Mouse (Mus musculus) CD8-positive naive resting alpha-beta T cell, adult 2 months (primary cell): ENCODE results near the gene Itpk1.
"Not testable (repeated sequence)": the region's sequence is repeated elsewhere in the genome, so short reads cannot be mapped to it uniquely, and the experiment has no call there.

Experiments used
- DNase-seq, 2 experiments: peaks; one replicate each; pipeline ENCODE4 v3.0.0; 2022; ENCODE audit warnings: low read depth in 2 of 2, low spot score in 2 of 2

Gene Itpk1

DNA sequence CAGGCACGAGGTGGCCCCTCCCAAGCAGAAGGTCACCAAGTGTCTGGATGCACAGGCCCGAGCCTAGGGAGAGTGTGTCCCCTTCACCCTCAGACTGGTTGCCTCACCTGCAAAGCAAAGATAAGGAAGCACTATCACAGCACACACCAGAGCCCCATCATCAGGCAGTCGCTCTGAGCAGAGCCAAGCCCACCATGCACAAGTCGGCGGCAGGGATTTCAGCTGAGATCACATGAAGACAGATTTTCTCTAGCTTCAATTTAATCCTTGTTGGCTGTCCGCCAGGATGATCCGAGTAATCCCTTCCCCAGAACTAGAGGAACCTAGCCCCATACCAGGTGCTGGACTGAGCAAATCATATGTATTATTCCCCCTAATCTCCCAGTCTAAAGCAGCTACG is 73.0 kb downstream of the Itpk1 start:
- DNase-seq: no peak

DNA sequence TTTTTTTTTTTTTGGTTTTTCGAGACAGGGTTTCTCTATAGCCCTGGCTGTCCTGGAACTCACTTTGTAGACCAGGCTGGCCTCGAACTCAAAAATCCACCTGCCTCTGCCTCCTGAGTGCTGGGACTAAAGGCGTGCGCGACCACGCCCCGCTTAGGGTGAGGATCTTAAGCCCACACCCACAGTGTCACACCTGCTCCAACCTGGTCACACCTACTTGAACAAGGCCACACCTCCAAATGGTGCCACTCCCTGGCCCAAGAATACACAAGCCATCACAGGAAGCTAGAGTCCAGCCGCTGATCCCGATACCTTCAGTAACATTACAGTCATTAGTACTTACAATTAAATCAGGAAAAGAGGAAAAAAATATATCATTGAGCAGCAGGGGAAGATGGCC is 74.3 kb downstream of the Itpk1 start:
- not testable (repeated sequence) for DNase-seq

DNA sequence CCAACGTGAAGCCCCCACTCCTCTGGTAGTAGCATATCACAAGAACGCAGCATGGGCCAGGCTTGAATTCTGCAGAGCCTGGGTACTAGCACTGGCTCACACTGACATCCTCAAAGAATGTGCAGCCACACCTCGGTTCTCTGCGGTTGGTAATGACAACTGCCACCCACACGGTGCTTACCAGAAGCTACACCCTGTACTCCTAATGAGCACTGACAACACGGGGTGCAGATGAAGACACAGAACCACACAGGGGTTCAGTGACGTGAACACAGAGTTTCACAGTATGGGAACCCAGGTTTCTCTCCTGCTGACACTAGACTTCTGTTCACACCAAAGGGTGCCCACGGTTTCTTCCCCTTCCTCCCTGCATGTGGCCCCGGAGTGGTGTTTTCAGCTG is 76.5 kb downstream of the Itpk1 start:
- peak; percentile 74 to 76 for DNase-seq

DNA sequence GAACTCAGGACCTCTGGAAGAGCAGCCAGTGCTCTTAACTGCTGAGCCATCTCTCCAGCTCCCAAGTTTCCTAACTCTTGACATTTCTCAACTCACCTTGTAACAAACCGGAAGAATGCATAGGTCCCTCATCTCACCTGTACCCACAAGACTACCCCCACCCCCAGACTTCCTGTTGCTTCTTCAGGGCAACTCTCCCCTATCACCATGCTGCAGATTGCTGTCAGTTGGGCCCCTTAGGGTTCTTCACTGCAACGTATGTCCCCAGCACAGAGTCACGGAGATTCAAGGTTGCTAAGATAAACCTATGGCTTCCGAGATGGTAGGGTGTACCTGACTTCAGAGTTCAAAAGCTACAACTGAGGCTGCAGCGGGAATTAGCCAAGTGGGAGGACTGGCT is 77.2 kb downstream of the Itpk1 start:
- DNase-seq: peak; percentile 36 to 60

DNA sequence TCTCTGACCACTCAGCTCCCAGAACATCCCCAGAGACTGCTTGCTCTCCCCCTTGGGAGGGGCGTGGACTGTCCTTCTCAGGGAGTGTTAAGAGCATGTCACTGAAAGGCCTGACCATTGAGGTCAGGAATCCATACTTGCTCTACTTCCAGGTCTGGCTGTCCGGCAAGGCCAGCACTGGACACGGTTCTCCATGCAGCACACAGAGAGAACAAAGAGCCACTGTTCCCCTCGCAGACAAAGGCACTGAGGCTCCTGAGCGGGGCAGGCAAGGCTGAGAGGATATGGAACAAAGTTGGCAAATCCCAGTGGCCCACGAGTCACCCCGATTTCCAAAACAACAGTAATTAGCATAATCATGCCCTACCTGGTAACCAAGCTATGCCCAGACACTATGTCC is 77.9 kb downstream of the Itpk1 start:
- no peak for DNase-seq

DNA sequence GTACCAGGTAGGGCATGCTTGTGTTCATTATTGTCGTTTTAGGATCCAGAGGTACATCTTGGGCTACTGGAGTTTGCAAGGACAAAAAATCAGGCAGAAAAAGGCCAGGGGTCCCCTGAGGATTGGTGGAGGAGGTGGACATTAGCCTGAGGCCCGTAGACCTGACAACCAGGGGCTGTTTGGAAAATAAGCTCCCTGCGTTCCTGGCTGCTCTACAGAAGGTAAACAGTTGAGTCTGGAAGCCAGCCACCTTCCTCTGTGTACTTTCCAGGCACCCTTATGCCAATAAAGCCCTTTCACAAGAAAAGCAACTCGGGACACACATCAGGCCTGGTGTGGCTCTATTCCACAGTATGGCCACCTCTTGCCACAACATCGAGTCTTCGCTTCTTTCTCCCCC is 79.0 kb downstream of the Itpk1 start:
- DNase-seq: no peak

DNA sequence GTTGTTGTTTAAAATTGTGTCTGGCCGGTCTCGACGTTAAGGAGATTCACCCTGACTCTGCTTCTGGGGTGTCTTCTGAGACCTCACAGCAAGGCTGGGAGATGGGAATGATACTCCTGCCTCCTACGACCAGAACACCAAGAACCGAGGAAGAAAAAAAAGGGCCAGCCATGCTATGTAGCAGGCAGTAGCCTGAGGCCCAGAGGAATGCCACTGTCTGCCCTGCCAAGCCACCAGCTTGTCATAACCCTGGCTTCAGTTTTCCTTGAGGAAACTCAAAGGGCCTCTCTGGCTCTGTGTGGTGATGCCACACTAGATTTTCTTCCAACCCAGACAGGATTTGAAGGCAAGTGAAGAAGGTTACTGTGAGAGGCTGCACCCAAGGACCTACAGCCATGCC is 79.6 kb downstream of the Itpk1 start:
- no peak for DNase-seq

DNA sequence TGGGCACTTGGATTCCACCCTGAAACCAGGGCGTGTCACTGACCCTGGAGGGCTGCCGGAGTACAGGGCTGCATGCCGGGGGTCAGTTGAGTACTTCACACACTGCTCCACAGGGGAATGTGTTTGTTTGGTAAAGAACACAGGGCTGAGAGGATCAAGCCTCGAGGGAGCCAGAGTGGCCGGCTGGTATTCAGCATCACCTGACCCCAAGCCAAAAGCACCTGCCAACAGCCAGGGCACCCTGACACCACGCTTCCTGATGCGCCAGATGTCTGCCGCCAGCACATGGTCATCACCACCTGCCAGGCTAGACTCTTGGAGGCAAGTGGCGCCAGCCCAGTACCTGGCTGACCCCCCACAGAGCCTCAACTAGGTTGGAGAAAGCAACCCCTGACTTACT is 80.9 kb downstream of the Itpk1 start:
- DNase-seq: no peak

DNA sequence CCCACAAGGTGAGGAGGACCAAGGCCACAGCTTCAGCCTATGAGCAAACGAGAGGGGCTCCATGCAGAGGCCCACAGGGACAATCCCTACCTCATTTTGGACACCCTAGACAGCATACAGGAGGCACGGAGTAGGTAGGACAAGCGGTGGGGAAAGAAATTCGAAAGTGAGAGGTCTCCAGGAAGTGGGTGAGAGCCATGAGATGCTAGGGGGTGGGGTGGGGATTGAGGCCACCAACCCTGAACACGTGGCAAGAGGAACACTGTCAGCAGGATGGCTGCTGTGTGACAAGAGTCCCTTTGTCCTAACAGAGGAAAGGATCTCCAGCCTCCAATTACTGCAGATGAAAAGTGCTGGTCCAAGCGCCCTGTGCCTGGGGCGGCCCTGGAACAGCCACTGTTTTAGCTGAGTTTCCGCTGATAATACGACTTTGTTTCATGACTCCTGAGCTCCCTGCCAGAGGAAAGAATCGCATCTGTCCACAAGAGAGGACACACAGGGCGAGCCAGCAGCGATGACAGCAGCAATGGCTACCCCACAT is 82.4 kb downstream of the Itpk1 start:
- DNase-seq: peak in 1 of 2 experiments; percentile 38

DNA sequence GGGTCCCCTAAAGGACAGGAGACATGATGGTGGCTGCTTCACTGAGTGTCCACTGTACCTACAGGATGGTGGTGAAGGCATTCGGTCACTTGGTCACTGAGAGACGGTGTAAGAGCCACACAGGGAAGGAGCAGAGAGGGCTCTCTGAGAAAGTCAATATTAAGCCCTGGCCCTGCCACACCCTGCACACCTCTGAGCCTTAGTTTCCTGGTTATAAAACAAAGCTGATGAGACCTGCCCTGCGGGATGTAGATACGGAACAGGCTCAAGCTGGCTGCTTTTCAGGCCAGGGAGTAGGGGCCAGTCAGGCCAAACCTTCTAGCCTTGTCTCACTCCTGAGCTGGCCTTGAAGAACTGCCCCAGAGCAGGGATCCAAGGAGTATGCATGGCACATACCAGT is 82.9 kb downstream of the Itpk1 start:
- no peak for DNase-seq

DNA sequence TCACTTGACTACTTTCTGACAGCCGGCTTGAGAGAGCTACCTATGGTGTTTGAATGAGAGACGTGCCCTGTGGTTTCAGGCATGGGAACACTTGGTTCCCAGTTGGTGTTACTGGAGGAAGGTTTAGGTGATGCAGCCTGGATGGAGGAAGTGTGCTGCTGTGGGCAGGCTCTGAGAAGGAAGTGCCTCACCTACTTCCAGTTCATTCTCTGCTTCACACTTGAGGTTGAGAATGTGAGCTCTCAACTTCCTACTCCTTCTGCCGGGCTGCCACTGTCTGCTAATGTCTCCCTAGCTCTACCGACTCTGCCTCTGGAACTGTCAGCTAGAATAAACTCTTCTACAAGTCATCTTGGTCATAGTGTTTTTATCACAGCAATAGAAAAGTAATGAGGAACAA is 83.5 kb downstream of the Itpk1 start:
- DNase-seq: no peak

DNA sequence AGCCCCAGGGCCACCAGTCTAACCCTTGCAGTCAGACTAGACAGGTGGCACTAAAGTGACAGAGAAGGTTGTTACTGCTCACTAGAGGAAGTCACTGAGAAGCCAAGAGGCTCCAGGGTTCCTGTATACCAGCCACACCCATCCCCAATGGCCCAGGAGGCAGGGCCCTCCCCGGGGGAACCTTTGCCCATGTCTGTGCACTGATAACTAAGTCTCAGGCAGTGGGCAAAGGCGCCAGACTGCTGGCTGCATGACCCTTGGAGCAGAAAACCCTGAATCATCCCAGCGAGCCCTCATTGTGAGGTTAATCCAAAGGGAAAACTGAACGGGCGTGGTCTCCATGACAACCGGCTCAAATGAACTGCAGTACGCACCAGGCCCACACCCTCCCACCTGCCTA is 84.8 kb downstream of the Itpk1 start:
- DNase-seq: peak in 1 of 2 experiments; percentile 28

DNA sequence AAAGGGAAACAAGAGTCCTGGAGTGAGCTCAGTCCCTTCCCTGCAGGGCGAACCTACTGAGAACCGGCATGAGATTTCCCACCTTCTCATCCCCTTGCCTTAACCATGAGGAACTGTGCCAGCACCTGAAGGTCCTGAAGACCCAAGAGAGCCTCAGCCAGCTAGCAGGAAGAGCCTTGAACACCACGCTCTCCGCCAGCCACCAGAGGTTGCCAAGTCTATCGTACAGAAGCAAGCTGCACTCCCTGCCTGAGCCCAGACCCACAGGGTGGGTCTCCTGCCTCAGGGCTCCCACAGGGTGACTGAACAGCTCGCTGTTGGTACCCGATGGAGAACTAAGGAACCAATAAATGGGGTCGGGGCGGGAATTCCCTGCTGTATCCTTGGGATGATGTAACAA is 86.6 kb downstream of the Itpk1 start:
- DNase-seq: no peak

DNA sequence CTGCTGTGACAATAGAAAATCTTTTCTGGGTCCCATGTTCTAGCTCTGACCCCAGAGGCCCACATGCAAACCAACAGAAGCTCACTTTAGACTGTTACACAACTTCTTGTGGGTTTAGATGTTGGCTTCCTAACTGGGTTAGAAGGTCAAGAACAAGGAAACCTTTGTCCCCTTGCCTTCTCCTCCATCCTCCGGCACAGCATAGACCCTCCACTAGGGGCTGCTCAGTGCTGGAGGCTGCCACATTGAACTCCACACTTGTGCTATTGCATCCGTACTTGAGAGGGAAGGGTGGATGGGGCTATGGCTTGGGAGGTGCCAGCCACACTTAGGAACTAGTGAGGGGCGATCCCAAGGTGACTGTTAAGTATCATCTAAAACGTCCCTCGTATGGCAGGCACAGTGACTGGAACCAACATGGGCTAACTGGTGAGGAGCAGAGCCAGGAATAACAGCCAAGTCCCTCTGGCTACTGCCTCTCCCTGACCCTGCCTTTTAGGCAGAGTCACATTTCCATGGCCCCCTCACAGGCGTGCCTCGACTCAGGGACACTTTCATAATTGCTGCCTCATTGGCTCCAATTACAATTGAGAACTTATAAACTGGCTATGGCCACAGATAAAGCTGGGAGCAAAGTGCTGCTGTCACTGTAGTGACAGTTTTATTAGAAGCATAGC is 87.7 kb downstream of the Itpk1 start:
- no peak for DNase-seq

DNA sequence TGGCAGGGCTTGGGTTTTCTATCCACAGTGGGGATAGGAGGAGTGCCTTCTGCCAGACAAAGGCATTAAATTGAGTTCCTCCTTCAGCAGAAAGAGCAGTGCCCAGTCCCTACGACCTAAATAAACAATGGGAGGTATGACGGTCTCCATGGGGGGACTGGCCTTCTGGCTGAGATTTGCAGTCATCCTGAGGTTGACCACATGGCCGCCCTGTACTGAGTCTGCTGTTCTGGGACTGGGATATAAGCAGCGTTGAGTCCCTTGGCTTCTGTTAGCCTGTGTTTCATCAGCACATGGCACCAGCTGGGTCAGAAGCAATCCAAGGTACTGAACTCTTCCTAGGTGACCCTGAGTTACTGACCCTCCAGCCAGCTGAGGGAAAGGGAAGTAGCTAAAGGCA is 88.5 kb downstream of the Itpk1 start:
- no peak for DNase-seq

DNA sequence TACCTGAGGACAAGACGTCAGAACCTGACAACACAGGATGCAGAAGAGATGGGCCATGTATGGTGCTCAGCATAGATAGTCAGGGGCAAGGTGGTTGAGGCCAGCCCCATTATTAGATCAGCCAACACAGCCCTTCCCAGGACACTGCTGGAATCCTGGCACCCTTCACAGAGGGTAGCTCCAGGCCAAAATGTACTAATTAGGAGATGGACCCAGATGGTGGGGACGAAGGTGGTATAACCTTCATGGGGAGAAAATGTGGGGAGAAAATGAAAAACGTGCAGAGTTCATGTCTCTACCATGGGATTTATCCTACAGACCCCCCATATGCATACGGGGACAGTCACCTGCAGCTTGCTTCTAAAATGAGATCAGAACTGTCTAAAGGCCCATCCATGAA is 91.3 kb downstream of the Itpk1 start:
- DNase-seq: no peak

DNA sequence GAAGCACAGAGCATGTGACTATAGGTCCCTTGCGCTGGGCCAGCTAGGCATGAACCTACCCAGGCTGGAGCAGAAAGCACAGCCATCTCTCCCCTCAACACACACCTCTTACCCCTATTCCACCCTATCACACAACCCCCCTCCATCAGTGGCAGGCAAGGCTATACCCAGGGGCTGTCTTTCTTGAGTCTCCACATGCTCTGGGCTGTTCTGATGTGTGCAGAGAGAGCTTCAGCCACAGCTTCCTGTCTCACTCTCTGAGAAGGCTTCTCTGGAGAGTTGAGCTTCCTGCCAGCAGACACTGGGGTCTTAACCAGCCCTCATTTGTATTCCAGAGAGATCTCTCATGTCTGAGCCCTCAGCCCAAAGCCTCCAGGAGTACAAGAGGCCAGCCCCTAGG is 92.3 kb downstream of the Itpk1 start:
- DNase-seq: peak; percentile 68 to 70

DNA sequence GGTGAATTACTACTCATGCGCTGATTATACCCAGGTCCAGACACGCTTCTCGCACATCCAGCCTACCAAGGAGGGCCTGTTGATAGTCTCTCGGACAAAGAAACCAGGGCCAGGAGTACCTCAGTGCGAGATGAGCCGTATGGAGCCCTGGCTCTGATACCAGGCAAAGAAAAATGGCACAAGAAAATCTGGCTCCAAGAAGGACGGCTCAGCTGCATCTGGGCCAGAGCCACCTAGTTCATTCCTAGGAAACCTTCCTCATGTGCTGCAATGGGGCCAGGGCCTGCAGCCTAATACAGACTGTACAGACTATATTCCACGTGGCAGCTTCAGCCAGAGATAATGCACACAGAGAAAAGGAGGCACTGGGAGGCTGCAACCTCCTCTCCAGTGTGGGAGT is 93.8 kb downstream of the Itpk1 start:
- no peak for DNase-seq

DNA sequence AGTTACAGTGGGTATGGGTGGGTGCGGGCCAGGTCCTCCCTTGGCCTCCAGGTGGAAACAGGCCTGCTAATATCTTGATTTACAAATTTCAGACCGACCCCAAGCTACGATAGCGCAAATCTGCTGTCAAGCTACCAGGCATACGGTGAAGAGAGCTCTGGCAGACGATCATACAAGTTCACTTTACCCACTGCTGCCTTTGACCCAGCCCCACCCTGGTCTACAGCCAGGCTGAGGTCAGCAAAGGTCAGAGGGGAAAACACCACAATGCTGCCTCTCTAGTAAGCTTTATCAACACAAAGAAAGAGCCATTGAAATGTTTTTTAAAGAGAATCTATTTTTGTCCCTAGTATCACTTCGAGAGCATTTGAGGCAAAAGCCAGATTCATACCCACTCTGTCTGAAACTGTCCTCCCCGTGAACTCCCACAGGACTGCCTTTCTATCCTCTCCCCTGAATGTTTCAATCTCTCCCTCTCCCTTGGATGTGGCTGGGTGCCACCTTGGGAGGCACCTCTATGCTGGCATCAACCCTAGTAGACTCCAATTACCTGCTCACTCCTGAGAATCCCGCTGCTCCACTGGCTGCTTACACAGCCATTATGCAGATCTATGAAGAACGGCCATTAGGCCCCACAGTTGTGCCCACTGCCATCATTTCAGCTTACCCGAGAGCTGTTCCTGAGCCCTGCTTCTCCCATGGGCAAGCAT is 96.8 kb downstream of the Itpk1 start:
- DNase-seq: no peak

DNA sequence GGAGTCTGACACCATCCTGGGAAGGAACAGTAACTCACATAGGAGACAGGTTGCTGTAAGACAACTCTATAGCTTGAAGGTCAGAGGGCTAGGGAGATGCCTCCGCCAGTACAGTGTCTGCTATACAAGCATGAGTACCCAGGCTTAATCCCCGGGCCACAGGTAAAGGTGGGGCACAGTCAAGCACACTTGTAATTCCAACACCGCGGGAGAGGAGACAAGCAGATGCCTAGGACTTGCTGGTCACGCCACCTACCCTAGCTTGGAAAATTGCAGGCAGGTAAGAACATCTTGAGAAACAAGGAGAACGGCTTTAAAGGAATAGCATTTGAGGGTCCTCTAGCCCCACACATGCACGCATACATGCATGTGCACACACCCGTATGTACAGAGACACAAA is 97.7 kb downstream of the Itpk1 start:
- no peak for DNase-seq

DNA sequence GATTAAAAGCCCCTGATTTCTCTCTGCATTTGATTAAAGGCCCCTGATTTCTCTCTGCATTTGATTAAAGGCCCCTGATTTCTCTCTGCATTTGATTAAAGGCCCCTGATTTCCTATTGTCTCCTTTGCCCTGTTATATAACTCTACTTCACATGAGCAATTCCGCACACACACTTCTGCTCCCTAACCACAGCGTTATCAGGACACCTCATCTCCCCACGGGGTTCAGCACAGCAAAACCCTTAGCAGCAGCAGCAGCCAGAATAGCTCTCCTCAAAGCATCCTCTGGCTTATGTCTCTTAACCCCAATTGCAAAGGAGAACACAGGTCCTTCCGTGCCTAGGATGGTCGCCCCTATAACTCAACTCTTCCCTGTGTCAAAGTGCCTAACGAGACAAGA is 99.1 kb downstream of the Itpk1 start:
- DNase-seq: no peak

DNA sequence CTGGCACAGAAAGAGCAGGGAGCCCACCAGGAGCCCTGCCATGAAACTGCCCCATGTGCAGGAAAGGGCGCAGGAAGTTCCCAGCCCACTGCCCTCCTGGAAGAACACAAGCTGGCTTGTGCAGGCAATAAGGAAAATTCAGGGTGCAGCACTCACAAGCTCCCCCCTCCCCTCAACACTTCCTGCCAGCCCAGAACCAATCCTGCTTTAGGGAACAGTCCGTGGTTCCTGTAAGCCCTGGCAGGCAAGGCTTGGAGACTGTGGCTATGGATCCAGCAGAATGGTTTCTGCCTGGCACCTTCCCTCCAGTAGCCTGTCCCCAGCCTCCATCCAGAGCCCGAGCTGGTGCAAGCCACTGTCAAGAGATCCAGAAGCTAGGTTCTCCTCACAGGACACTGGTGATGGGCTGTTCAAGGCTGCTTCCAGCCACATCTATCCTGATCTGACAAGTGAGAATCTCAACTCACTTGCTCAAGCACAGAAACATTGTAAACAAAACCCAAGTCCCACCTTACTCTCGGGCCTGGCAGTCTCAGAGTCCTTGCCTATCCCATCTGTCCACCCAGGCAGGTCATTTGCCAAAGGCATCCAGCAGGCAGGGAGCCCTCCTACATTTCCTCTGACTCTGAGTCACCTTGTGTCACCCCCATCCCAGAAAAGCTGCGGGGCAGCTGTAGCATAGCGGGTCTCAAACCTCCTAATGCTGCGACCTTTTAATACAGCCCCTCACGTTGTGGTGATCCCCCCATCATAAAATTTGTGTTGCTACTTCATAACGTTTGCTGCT is 102.3 kb downstream of the Itpk1 start:
- no peak for DNase-seq
